Mouse (Mus musculus) right cerebral cortex, postnatal 36 days (tissue): ENCODE measurements around the gene 2510009E07Rik.
"Not testable (repeated sequence)": the region's sequence is repeated elsewhere in the genome, so short reads cannot be mapped to it uniquely, and the experiment has no call there.

ENCODE experiments used
- DNase-seq, 2 experiments: peaks; one replicate each; pipeline ENCODE4 v3.0.0; 2022; ENCODE audit warnings: low spot score in 2 of 2, mixed read lengths in 1 of 2

Gene 2510009E07Rik

DNA sequence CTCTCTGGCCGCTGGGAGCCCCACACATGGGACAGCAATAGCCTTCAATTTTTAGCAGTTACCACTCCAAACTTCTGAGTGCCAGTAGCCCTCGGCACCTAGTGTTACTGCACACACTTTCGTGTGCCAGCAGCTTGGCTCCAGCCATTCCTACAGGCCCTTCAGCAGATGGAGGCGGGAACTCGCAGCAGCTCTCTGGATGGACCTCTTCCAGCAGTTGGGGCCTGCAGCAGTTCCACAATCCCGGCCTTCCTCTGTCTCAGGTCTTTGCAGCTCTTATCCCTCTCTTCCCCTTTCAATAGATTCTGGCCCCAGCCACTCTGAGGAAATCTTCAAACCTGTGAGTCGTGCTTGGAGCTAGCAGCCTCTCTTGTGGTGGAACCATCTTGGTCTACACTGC is 17.7 kb downstream of the 2510009E07Rik start:
- DNase-seq, result no peak

DNA sequence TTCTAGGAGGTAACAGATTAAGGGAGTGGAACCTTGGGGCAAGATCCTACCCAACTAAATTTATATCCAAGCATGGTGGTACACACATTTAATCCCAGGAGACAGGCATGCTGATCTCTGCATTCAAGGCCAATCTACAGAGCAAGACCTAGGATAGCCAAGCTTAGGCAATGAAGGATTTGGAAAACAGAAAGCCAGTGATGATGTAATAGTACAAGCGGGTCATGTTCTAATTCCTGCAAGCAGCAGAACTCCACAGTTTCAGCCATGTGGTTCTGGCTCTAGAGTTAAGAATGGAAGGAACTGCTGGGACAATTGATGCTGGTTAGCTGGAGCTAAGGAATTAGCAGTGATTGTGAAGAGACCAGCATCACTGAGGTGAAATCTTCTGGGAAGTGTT is 20.8 kb downstream of the 2510009E07Rik start:
- DNase-seq, result not testable (repeated sequence)

DNA sequence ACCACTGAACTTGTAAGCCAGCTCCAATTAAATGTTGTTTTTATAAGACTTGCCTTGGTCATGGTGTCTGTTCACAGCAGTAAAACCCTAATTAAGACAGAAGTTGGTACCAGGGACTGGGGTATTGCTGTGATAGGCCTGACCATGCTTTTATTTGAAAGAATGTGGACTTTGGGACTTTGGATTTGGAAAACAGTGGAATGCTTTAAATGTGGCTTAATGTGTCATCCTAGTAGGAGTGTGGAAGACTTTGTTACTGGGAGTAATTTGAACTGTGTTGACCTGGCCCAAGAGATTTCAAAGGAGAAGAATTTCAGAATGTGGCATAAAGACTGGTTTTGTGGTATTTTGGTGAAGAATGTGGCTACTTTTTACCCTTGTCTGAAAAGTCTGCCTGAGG is 21.4 kb downstream of the 2510009E07Rik start:
- not testable (repeated sequence) for DNase-seq

DNA sequence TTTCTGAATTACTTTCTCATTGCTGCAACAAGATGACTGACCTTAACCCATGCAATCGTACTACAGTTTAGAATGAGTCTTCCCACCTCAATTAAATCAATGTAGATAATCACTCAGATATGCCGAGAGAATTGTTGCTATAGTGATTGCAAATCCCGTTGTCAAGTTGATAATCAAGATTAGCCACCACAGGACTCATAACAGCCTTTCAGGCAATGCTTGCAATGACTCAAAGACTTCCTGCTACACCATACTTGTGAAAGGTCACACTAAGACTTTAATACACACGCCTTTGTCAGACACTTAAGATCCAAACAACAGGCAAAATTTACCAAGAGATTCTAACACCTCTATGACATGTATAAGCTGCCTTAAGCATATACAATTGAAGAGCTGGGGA is 22.6 kb downstream of the 2510009E07Rik start:
- no peak for DNase-seq

DNA sequence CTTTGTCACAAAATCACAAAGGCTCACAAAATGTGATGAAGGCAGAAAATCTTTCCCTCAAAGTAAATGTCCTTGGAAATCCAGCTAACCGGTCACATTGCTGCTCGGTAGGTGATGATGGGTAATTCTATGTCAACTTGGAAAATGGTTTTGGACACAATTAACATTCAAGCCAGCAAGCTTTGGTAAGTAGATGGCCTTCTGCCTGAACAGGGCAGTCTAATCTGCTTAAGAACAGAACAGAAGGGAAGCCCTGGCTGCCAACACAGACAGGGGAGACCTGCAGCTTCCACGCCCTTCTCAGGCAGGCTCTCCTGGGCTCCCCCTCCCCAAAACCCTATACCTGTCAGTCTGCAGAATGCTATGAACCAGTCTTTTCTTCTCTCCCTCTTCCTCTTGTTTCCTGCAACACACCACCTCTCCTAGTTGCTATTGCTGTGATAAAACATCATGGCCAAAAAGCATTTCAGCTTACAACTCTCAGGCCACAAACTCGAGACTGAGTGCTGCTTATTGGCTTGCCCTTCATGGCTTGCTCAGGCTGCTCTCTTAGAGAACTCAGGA is 29.0 kb downstream of the 2510009E07Rik start:
- DNase-seq, result no peak

DNA sequence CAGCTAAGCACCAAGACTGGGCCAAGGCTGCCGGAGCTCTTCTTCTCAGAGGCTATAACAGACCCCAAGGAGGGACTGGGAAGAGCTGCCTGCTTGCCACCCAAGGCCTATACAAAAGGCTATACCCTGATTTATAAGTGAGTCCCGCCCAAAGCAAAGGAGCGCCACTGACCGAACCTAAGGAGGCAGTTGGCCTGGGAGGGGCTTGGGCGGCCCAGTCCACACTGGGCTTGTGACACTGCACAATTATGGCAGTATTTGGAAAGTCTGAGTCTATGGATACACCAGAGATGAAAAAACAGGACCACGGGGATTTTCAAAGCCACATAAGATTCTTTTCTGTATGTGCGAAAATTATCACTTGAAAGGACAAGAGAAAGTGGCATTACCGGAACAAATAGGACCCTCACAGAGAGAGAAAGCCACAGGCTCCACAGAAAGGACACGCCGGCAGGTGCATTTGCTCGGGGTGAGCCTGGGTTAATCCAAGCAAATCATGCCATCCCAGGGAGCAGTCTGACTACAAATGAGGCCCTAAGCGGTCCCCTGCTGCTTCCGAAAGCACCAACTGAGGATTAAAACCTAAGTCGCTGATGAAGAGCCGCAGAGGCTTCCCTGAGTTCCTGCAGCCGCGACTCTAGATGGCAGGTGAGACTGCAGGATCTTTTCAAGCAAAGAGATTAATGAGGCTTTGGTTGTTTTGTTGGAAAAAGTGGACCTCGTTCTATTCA is 29.7 kb downstream of the 2510009E07Rik start:
- no peak for DNase-seq

DNA sequence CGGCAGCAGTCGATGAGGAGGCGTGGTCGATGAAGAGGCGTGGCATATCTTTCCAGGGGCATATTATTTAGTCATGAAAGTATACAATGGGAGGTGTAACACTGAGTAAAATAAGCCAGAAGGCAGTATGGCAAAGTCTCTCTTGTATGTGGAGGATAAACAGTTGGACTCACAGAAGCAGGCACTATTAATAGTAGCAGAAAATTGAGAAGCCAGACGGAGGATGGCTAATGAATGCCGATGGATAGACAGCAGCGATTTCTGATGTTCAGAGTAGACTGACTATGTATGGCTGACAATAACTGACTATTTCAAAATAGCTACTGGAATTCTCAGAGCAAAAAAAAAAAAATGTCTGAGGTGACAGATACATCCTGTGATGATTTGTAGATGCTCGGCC is 38.5 kb downstream of the 2510009E07Rik start:
- DNase-seq, result no peak

DNA sequence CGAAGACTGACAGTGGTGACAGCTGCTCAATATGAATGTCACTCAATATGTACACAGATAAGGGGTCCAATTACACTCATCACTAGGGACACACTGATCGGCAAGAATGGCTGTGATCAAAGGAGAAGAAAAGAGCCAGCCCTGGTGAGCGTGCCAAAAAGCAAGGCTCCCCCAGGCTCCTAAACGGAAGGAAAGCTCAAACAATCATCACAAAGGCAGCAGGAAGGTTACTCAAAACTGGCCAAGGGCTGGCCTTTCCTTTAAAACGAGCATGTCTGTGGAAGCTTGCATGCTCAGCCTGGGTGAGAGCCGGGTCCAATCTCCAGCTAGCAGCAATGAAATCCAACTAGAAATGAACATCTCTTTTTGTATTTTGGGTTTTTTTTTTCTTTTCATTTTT is 39.2 kb downstream of the 2510009E07Rik start:
- DNase-seq, result no peak

DNA sequence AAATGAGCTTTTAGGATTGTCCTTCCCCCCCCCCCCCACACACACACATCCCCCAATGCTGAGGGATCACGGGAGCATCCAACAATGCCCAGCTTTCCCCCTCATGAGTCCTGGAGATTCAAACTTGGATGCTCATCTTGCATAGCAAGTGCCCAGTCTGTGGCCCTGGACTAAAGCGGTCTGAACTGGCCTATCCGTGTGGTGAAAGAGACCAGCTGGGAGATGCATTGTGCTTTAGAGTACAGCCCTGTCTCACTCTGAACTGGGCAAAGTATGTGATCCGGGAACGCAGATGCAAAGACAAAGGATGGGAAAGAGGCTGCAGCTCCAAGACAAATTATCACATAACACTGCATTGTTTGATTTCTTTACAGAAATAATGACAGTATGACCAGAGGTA is 40.1 kb downstream of the 2510009E07Rik start:
- no peak for DNase-seq

DNA sequence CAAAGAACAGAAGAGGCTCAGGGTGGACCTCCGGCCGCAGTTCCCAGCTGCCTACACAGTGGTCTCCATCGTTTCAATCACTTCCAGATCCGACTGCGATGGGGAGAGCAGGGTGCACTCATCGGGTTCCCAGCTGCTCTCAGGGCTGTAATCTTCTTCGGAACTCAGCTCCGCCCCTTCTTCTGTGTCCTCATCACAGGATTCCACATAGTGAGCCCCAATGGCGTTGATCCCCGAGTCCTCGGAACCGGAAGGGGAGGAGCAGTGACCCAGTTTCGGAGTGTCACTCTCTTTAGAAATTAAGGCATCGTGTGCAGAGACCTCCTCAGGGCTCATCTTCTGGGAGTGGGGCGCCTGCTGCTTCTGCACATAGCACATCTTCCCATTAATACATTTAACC is 41.3 kb downstream of the 2510009E07Rik start:
- DNase-seq, result no peak

DNA sequence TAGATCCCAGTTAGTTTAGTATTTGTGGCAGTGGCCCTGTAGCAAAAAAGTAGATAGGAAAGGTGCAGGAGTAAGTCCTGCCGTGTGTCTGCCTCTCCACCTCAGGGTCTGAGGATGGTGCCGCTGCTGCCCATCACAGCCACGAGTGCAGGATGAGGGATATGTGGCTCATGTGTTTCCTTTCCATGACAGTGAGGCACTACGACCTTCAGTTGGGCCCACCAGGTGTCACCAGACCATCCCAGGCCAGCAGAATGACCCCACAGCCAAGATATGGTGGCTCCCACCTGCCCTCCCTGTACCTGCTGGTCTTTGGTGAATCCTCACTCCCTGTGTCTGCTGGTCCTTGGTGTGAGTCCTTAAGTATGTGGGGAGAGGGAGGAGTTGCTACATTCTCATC is 43.3 kb downstream of the 2510009E07Rik start:
- no peak for DNase-seq

DNA sequence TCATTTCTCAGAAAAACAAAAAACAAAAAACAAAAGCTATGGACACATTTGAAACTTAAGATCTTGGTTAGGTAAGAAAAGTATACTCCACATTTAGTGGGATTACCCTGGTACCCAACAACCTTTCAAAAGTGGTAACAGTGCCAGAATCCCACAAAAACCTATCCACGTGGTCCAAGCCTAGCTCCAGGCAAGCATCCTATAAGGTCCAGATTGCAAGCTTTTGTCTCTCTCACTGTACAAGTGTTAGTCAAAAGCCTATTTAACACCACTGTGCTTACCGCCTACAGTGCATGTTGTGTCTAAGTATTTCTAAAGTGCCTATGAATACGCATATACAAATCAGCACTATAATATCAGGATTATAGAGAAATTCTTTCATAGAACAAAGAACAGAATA is 44.2 kb downstream of the 2510009E07Rik start:
- DNase-seq, result no peak

DNA sequence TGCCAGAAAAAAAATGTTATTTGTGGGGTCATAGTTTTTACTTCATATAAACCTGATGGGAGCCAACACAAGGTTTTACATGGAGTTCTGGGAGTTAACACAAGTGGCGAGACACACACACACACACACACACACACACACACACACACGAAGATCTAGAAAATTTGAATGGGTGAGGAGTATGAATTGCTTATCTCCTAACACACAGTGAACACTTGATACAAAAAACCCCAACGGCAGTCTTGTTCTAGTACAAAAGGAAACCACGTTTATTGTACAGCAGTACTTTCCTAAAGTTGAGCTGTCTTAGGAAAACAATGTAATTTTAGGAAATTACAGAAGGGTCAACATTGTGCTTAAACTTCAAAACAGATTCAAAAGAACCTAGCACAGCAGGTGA is 45.7 kb downstream of the 2510009E07Rik start:
- DNase-seq, result no peak

DNA sequence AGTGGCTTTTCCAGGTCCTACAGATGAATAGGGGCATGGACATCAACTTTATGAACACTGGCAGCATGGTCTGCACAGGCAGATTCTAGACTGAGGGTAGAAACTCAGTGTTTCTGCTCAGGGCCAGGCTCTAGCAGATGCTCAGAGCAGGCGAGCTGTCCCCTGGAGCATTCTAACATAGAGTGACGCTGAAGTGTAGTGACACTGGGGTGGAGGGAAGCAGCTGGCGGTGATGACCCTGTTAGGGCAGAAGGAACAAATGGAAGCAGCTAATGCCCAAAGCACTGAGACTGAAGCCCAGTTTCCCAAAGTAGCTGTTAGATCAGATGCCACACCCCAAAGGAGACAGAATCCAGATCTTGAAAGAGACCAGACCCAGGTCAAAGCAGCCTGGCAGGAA is 48.0 kb downstream of the 2510009E07Rik start:
- DNase-seq, result no peak

DNA sequence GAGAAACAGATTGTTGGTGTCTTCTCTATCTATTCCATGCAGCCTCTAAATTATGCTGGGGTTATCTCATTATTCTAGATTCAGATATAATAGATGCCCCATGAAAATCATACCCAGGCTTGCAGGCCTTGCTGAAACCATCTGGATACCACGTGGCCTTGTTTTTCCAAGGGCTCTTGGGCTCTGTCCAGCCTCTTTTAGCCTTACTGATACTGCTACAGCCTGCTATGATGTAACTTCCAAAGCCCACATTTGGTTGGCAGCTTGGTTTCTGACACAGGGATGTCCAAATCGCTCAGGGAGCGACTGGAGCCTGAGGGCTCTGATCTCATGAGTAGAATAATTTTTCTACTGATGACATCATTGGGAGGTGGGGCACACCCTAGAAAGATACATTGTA is 48.5 kb downstream of the 2510009E07Rik start:
- no peak for DNase-seq

DNA sequence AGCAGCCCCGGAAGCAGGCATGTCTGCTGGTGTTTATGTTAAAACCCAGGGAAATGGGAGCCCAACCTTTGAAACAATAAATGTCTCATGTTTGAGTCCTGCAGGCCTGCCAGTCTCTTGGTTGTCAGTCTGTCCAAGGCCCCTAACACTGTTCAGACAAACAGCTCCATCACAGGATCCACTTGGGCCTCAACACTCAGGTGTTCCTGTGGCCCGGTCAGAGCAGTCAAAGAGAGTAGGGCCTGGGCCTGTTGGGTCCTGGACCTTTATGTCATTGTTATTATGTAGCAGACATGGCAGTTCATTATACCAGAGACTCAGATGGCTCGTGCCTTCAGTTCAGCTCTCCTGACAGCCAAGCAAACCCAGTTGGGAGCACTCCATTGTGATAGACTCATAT is 49.9 kb downstream of the 2510009E07Rik start:
- DNase-seq, result no peak

DNA sequence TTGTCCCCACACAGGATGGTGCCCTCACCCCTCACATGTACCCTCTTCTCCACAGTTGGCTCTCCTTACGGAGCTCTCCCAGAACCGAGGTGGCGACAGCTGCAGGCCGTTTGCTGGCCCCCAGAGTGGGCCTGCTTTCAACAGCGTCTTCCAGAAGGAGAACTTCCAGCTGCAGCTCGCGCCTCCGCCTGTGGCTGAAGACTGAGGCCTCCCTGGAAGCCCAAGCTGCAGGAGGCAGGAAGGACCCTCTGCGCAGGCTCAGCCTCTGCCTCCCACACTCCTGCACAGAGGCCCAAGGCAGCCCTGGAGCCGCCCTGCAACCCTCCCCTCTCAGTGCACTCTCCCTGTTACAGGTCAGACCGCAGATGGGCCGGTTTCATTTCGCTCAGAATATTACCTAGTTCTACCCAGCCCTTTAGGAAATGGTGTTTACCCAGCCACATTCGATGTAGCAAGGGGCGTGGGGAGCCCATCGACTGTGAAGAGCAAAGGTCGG is 50.4 kb downstream of the 2510009E07Rik start:
- peak; percentile 33 to 37 for DNase-seq

DNA sequence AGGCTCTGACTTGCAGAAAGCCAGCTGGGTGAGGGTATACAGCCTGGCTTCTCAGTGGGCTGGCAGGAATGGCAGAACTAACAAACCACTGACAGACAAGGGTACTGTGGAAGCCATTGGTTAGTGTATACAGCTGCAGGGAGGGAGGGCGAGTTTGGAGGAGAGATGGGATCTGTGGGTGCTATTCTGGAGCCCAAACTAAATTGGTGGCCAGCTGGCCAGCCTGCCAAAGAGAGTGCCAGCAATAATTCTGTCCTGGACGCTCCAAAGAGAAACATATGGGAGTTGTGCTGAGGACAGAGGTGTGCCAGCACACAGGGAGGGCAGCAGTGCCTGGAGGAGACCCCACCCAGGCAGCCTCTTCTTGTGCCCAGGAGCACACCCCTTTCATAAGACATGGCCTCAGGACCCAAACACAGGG is 50.8 kb downstream of the 2510009E07Rik start:
- DNase-seq, result no peak

DNA sequence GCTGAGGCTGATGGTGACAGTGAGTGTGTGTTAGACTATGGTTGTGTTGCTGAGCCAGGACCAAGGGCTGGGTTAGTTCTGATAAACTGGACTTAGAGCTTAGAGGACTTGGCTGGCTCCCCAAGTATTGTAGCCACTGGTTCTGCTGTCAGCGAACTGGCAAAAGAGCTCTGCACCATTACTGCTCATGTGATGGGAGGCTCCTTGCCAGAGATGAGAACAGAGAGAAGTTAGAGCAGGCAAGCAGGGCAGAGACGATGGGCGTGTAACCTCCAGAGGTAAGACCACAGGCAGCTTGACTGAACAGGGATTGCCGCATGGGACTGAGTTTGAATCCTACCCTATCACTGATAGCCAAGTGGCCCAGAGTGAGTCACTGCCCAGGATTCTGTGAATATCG is 51.6 kb downstream of the 2510009E07Rik start:
- DNase-seq, result no peak

DNA sequence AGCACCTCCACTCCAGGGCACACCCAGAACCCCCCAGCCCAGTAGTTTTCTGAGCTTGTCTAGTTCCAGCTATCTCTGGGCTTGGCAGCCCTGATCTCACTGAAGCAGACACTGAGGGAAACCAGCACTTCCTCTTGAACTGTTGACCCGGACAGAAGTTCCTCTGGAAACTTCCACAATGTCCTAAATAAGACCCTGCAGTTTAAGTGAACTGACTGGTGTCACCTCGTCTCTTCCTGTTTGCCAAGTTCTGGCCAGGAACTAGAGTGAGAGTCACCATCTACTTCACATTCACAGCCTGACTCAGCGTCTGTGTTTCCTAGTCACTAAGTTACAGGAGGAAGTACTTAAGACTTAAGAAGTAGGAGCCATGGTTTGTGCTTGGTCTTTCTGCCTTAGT is 52.5 kb downstream of the 2510009E07Rik start:
- DNase-seq, result no peak

DNA sequence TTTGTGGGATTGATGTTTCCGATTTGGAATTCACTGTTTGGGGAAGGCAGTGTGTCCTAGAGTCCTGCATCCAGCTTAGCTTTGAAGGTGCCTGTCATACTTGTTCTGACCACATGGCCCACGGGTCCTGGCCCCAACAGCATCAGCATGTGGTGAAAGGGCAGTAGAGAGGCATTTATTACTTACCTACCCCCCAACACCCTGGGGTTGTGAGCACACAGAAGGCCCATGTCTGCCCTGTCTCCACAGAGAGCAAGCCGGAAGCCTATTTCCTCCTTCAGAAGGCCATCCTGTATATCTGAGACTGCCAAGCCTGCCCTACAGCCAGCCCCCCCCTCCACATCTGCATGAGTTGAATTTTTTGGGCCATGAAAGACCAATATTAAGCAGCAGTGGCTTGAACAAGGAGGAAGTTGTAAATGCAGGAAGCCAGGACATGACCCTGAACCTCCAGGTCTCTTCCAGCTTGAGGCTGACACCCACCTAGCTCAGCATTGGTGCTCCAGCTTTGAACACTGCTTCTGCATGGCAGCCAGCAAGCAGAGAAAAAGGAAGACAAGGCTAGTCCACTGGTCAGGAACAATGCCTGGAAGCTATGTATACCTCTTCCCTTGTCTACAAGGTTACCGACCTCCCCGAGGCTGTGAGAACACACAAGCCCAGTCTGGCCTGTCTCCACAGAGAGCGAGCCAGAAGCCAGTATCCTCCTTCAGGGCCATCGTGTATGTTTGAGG is 53.5 kb downstream of the 2510009E07Rik start:
- no peak for DNase-seq

DNA sequence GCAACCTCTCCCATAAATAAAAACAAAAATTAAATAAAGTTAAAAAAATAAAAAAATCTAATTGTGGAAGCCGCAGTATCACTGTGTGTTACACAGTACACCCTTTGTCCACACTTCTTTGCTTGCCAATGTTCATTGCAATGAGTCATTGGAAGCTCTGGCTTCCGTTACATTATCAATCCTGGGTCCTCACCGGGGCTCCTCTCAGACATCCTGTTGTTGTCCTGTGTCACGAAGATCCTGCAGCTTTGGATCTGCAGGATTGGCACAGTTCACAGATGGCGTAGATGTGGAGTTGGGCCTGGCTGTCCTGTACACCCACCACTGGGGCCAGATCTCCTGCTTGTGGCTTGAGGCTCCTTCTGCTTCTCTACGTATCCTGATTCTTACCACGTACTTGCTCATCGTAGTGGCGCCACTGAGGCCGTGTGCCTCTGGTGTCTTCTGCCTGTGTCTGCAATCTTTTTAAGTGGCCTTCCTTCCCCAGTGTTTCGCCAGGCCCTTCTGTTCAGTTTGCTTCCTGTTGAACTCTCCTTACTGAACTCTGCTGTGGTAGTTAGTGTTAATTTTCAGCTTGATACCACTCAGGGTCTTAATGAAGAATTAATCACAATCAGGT is 57.2 kb downstream of the 2510009E07Rik start:
- no peak for DNase-seq
